Mouse (Mus musculus) CD4-positive naive resting alpha-beta T cell, adult 57 days (primary cell): Measurements from ENCODE around the gene Slc9a8. TPM values are rescaled to one million over a fixed set of nuclear protein-coding genes. Genes with fewer than 3 reads are reported as not detected.

Experiments used
- total RNA-seq: library from RNA; stranded (reverse); gene quantifications from one replicate; pipeline ENCODE4 v1.2.4, GENCODE M21; 2023

Gene Slc9a8
- 92.0 TPM for total RNA-seq

DNA sequence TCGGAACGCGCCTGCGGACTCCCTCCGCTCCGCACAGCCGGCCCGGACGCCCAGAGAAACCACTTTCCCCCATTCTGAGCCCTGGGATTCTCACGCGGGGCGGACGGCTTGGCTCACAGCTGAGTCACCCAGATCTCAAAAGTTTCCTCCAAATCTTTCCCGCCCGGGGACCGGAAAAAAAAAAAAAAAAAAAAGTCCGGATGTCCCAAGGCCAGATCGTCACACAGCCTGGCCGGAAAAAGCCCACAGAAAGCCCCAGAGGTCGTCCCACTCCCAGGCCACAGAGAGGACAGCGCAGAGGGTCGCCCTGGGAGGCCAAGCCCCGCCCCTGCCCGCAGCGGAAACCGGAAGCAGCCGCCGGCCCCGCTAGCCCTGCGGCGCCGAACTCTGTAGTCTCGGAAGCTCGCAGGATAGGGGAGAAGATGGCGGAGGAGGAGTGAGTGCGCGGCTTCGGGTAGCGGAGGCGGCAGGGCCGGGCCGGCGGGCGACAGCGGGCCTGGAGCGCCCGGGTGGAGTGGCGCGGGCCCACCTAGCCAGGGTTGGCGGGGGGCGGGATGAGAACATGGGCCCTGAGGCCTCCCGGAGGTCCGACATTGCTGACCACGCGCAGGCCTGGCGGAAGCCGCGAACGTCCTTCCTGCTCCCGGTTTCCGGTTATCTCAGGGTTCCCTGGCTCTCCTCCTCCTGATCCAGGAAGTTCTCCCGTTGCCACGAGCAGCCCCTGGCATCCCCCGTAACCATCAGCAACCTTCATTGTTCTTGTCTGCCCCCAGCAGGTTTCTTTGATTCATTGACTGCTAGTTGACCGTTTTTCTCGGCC lies at the start of gene Slc9a8:
TSS of gene Slc9a8 (plus strand) at position 383 of the 820 bp plus-strand sequence.

DNA sequence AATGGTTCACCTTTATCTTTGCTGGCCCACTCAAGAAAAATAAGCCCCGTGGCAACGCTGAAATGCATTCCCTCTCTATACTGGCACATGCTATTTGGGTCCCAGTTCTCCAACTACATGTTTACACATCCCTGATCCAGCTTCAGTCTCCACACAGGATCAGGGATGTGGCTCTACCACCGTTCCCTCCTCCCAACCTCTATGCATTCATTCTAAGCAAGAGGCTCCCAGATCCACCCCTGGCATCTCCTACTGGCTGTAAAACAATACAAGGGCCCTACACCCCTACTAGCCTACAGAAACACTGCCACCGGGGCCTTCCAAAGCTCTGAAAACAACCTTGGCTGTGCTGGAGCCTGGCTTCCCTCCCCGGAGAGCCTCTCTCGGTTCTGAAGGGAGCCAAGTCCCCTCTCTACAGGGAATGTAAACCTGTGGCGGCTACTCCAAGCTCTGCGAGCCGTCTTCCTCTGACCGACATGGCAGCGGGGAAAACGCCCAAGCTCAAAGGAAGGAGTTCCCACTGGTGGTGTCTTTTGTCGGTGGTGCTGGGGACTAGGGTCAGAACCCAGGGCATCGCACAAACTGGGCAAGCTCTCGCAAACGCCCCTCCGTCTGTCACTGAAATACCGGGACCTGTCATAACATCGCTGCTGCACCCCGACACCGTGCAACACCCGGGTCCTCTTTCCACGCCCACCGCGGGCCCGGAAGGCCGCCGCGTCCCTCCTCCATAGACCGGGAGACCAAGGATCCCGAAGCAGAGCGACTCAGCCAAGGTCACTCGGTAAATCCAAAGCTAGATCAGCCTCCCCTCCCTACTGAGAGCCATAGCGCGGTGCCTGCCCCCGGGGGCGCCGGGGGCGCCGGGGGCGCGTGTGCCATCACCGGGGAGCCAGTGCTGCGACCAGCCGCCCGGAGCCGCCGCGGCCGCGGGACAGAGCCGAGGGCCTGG lies 70.5 kb downstream of the Slc9a8 start, which contains the start of gene Rnf114:
TSS of gene Rnf114 (plus strand) at position 889 of the 952 bp plus-strand sequence.

DNA sequence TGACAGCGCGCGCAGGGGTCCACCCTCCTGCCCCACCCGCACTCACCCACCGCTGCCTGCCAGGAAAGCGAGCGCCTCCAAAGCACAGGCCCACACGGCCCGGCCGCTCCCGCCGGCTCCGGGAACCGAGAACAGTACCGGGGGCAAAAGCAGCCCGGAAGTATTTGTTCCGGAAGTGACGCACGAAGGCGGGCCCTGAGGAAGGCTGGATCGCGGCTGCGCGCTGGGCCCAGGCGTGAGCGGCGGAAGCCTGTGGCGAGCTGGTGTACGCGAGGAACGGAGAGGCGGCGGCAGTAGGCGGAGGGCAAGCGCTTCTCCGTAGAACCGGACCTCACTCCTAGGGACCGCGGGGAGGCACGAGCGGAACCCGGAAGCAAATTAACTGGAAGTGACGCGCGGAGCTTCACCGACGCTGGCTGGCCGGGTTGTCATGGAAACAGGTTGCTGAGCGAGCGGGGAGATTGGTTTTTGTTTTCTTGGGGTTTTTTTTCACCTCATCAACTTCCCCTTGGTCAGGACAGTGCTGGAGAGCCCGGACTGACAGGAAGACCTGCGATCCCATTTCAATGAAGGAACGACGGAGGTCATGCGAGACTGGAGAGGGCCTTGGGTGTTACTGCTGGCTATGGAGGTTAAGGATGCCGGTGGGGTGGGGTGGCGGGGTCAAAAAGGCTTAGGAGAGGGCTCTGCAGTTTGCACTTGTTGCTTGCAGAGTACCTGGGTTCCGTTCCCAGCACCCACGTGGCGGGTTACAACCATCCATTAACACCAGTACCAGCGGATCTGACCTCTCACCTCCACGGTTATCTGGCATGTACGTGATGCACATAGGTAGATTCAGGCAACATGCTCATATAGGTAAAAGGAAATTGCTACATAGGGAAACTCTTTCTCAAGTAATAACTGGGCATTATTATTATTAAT lies 71.5 kb downstream of the Slc9a8 start, which contains the start of gene Spata2:
TSS of gene Spata2 (minus strand) at position 175 of the 924 bp plus-strand sequence.

Other genes starting within 250 kb of the Slc9a8 start
- 1.4 TPM for gene Kcnb1, start 231.6 kb upstream of the Slc9a8 start, total RNA-seq
- 1.4 TPM for gene Ptgis, start 181.1 kb upstream of the Slc9a8 start, total RNA-seq
- 37.2 TPM for gene B4galt5, start 72.5 kb upstream of the Slc9a8 start, total RNA-seq
- 117 TPM for gene Rnf114, start 70.9 kb downstream of the Slc9a8 start, total RNA-seq
- 43.5 TPM for gene Spata2, start 71.2 kb downstream of the Slc9a8 start, total RNA-seq
- gene Snai1, start 116.5 kb downstream of the Slc9a8 start, total RNA-seq, result 1.5 TPM
- 124 TPM for gene Ube2v1, start 210.4 kb downstream of the Slc9a8 start, total RNA-seq
- 24.0 TPM for gene Gm20431, start 239.8 kb downstream of the Slc9a8 start, total RNA-seq